Mouse (Mus musculus): ENCODE measurements at regions not wholly inside any gene's neighbourhood (a gene's known extent, or its start where the extent isn't known, plus 50 kb on each side); places are given as distances from the start of the nearest gene placed in this dataset.
"Not testable (repeated sequence)": the region's sequence is repeated elsewhere in the genome, so short reads cannot be mapped to it uniquely, and the experiment has no call there.

- DNase-seq (ENCODE audit: low spot score): no peak
These were observed 162.1 kb upstream of the Zfp637 start for GRCm38 (mm10) chr6:117678877-117679276.

DNA sequence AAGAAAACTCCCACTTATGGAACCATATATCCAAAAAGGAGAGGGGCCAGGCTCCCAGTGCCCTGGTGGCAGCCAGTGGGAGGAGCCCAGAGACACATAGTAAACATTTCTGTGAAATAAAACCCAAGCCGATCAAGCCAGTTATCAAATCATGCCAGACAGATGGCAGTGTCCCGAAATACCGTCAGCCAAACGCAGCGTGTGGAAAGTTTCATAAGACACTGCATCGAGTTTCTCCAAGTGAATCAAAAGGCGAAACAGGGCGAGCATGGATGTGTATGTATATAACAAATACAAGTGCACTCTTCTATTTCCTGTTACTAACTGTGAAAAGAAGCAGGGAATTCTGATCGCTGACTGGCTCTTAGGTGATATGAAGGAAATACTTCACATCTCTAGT, 154.8 kb upstream of the Zfp637 start:
- DNase-seq (ENCODE audit: low spot score): no peak

DNA sequence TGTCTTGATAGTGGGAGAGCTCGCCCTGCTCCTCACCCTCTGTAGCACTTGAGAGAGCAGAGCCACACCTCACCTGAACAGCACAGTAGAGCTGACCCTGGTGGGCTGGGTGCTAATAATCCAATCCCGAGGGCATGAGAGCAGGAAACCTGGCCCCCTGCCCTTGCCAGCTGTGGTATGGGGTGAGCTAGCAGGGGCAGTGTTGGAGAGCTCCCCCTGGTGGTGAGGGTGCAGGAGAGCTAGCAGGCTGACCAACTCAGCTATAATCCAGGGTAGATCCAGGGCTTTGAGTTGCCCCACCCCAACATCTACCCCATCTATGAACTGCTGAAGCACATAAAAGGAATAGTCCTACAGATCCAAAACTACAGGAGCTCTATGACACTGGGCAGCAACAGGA, 153.9 kb upstream of the Zfp637 start:
- DNase-seq (ENCODE audit: low spot score): no peak

- no peak for DNase-seq (ENCODE audit: low spot score)
These were observed 152.3 kb upstream of the Zfp637 start for GRCm38 (mm10) chr6:117688664-117689178.

GRCm38 (mm10) chr6:117700286-117700685, 140.7 kb upstream of the Zfp637 start:
- DNase-seq (ENCODE audit: low spot score): no peak

- no peak for DNase-seq (ENCODE audit: low spot score)
These were observed 139.4 kb upstream of the Zfp637 start for GRCm38 (mm10) chr6:117701547-117701946.

- no peak for DNase-seq (ENCODE audit: low spot score)
These were observed 135.0 kb upstream of the Zfp637 start for GRCm38 (mm10) chr6:117706006-117706405.

DNA sequence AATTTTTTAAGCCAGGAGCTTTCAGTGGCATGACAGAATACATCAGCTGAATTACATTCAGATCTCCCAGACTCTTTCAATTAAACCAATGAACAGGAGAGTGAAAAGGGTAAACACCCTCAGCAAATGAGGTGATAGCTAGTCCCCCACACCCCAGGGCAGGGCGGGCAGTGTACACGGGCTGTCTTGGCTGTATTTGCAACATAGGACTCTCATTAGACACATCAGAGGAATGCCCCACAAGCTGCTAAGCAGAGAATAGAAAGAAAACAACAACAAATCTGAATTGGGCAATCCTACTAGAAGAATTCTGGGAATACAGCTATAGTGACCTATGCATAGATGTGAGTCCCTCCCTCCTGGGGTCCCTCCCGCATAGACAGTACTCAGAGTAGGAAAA, 131.8 kb upstream of the Zfp637 start:
- no peak for DNase-seq (ENCODE audit: low spot score)

DNA sequence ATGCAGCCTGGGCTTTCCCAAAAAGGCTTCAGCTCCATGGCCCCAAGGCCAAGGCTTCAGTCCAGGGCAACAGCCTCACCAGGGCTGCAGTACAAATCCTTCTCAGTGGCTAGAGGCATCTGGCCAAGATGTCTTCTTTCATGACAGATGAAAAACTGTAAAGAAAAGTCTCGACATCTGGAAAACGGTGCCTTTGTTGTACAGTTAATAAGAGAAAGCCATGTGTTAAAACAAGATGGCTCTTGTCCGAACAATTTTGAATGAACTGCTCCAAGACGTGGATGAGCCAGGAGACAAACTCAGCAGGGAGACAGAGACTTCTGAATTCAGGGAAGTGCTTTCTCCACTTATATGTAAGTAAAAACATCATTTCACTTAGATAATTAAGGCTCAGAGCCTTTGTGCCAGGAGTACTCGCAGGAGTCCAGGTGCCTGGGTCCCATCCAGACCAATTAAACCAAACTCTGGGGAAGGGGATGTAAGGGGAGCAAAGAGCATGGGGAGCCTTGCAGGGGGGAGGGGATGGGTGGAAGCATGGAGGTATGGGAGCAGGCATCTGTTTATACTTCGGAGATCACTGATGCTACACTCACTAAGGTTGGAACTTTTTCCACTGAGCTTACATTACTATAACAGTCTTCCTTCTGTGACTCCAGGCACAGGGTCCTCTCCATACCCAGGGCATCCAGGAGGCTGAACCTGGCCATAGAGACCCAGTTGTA, 125.8 kb upstream of the Zfp637 start:
- DNase-seq (ENCODE audit: low spot score): no peak

DNA sequence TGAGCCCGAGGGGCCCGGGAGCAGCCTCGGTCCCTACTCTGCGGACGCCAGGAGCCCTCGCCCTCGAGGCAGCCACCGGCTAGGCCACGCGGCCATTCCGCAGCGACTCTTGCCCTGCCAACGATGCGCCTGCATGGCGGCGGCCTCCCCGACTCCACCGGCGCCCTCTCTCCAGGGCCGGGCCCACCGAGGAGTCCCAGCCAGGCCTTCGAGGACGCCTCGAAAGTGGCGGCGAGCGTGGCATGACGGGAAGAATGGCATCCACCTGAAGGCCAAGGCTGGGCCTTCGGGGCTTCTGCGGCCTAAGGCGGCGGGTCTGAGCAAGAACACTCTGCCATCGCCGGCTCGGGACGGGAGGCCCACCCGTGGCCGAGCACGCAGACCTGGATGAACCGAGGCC, 124.6 kb upstream of the Zfp637 start:
- DNase-seq (ENCODE audit: low spot score): not testable (repeated sequence)

DNA sequence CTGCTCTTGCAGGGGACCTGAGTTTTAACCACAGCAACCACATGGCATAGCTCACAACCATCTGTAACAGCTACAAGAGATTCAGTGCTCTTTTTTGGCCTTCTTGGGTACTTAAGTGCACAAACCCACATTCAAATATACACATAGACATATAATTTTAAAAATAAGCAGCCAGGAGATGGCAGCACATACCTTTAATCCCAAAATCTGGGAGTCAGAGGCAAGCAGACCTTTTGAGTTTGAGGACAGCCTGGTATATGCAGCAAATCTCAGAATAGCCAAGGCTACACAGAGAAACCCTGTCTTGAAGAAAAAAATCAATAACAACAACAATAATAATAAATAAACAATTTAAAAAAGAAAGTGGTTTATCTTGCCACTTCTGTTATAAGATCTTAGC, 88.6 kb upstream of the Zfp637 start:
- not testable (repeated sequence) for DNase-seq (ENCODE audit: low spot score)

GRCm38 (mm10) chr6:117755682-117756081, 85.3 kb upstream of the Zfp637 start:
- not testable (repeated sequence) for DNase-seq (ENCODE audit: low spot score)

DNA sequence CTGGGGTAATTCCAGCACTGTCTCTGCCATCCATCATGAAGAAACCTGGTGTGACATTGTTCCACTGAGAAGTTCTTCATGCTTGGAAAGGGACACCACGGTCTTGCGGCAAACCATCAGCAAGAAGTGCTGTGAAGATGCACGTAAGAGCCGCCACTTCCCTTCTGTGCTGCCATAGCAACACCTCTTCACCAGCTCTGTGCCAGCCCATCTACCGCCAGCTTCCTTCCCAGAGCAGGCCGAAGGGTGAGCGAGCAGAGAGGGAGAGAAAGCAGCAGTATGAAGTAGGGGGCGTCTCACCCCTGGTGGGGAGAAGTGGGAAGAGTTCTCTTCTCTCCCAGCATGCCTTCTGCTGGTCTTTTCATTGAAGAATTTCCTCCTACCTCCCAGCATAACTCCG, 84.8 kb upstream of the Zfp637 start:
- DNase-seq (ENCODE audit: low spot score): no peak

DNA sequence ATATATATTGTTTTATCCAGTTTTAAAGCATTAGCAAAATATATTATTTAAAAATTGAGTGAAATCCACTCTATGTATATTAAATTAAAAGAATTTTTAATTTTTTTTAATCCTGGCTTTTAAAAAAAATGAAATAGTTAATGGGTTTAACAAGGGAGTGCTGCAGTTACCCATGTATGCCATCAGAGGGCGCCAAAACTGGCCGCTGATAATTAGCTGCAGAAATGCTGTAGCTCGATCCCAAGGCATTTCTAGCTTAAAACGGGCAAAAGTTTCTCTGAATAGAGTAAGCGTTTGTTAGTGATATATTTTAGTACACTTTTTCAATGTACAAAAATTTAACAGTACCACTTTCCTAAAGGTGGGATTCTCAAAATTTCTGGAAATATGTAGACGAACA, 82.5 kb upstream of the Zfp637 start:
- DNase-seq (ENCODE audit: low spot score): not testable (repeated sequence)

- DNase-seq (ENCODE audit: low spot score): no peak
These were observed 69.5 kb upstream of the Zfp637 start for GRCm38 (mm10) chr6:117771506-117771905.

GRCm38 (mm10) chr6:117772396-117772795, 68.6 kb upstream of the Zfp637 start:
- no peak for DNase-seq (ENCODE audit: low spot score)

DNA sequence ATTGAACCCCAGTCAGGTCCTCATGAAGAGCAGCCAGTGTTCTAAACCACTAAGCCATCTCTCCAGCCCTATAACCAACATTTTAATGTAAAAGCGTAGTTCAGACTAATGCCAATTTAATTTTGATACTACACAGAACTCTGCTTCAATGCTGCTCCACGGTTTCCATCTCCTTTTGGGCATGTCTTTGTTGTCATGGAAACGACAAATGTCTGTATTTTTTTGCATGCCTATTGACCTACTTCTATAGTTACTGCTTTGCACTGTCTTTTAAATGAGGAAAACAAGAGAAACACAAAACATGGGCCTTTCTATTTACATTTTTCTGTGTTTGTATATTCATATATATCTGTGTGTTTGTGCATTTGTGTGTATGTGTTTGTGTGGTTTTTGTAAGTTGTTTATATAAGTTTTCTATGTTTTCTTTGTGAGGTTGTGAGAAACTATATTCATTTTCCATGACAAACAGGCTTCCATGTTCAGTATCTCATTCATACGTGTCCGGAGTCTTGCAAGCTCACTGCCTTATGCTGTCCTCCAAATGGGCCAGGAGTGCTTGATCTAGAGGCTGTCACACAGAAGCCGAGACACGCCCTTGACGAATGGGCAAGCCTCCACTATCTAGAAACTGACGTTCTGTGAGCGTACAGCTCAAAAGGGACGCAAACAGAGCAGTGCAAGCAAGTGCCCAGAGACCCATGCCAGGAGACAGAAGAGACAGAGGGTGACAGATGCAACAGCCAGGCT, 65.5 kb upstream of the Zfp637 start:
- no peak for DNase-seq (ENCODE audit: low spot score)

GRCm38 (mm10) chr6:117778027-117778426, 63.0 kb upstream of the Zfp637 start:
- DNase-seq (ENCODE audit: low spot score): no peak

DNA sequence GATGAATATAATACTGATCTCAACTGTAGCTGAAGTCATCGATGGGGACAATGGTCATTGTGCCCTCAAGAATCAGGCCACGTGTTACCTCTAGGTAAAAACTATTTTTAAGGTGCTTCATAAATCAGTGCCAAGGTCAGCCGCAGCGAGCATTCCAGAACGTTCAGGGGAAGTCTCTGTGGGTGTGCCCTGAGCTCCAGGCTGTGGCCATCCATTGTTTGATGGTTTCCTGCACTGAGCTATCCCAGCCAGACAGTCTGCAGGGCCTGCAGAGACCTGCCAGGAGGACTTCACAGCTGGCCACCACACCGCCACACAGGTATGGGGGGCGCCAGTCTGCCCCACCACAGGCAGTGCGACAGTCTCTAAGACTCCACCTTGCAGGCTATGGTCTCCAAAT, 62.5 kb upstream of the Zfp637 start:
- no peak for DNase-seq (ENCODE audit: low spot score)

DNA sequence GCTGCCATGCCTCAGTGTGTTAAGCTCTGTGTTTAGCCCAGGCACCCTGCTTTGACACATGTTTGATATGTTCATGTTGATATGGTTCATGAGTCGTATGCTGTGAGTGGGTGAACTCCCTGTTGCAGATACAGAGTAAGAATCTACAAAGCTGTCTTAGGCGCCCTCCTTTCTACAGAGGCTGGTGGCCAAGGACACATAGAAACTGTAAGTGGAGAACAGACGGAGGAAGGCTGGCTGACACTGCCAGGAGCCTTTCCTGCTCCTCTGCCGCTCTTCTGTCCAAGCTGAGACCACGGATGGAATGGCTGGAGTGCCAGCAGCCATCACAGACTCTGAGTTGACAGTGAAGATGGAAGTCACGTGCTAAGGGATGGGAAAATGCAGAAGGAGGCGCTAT, 62.0 kb upstream of the Zfp637 start:
- no peak for DNase-seq (ENCODE audit: low spot score)

DNA sequence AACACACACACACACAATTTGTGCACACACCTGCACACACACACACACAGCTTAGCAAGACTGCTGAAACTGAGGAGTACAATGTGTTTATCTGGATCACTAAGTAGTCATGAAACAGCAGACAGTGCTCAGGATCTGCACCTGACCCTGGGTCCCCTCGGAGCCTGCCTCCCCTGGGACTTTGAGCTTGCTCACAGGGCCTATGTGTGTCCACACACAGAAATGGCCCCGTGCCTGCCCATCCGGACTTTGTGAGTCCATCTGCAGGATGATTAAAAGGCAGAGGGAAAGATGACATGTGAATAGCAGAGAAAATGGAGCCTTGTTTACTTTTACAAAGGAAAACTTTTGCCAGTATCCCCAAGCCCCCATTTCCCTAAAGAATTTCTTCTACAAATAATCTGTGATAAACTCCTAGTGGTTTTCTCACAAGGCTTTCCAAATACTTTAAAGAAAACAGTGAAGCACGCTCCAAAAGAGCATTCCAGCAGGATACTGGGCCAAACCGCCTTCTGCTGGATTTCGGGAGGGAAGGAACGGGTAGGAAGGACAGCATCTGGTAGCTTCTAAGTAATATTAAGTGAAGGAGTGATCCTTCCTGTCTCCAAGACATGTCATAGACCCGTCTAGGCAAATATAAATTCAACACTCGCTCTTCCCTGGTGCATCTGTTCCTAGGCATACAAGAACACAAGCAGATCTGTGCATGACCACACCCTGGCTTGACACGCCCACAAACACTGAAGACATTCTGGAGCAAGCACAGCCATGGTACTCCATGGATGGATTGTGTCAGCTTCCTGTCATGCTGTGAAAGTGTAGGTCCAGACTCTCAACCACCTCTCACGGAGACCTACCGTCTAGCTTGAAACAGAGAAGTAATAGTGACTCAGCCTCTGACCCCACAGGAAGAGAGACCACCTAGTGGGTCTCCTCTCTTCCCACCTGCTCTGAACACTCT, 52.1 kb upstream of the Zfp637 start:
- no peak for DNase-seq (ENCODE audit: low spot score)

- DNase-seq (ENCODE audit: low spot score): no peak
These were observed 50.4 kb upstream of the Zfp637 start for GRCm38 (mm10) chr6:117790581-117790980.

Measured in layer of hippocampus, adult 9-10 months (tissue).